Mouse (Mus musculus) heart, postnatal 4 days (tissue): Measurements from ENCODE around the gene Lrch1. TPM values are rescaled to one million over a fixed set of nuclear protein-coding genes. Genes with fewer than 3 reads are reported as not detected.

ENCODE experiments used
- DNase-seq: peaks from one replicate; pipeline ENCODE4 v3.0.0; 2021
- total RNA-seq, 2 experiments: library from RNA; stranded (reverse); gene quantifications; 2 replicates each; pipeline ENCODE4 v1.2.3; 2021

Gene Lrch1
- total RNA-seq, 2 experiments from 2014 or later = 18.7 to 26.3 TPM

- no peak for DNase-seq
These were observed 224.1 kb downstream of the Lrch1 start for GRCm38 (mm10) chr14:74723541-74723940.

GRCm38 (mm10) chr14:74709054-74709453, 238.6 kb downstream of the Lrch1 start:
- peak; percentile 66 for DNase-seq

Other genes starting within 250 kb of the Lrch1 start
- gene Esd, start 215.6 kb downstream of the Lrch1 start, total RNA-seq = 100 to 1,000 TPM; 152 to 155 TPM
- gene Rubcnl, start 68.2 kb upstream of the Lrch1 start, total RNA-seq = 1 to 10 TPM in 1 of 2 experiments, under 1 TPM in 1; 0.83 to 1.7 TPM
- gene Lrrc63, start 183.0 kb upstream of the Lrch1 start, total RNA-seq = not detected
- gene Lcp1, start 183.2 kb upstream of the Lrch1 start, total RNA-seq = 10 to 100 TPM; 17.9 to 18.3 TPM